Mouse (Mus musculus): ENCODE data around the gene Rora. TPM values are rescaled to one million over a fixed set of nuclear protein-coding genes. Genes with fewer than 3 reads are reported as not detected.

The Rora gene
- polyA plus RNA-seq, 1 experiment from 2014 or later: 4.7 TPM

DNA sequence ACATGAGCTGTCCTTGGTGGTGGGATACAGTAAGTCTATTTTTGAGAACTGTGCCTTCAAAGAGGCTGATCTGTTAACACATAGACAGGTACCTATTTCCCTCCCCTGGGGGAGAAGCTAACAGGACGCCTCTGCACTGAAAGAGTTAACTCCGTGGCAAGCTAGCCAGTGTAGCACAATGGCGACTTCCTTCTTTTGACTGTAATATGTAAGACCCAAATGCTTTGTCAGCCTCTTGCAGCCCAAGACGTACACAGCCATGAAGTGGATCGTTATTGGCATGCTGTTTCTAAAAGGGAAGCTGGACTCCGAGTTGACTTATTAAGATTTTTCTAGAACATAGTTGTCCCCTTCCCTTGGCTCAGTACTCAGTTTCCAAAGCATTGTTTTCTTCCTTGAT lies 229.4 kb downstream of the Rora start:
- Histone ChIP-seq H3K4me2 (replicated peaks) (no peak overlapping the region), H3K27me3 (replicated peaks) (no peaks in the 10 kb centered on the region), H3K36me3 (no peaks in the 10 kb centered on the region), H3K9ac (no peak overlapping the region), H3K9me3 (no peaks in the 10 kb centered on the region), H3K4me3 (replicated peaks) (no peak overlapping the region), H3K27ac (no peak overlapping the region), H3K4me1 (replicated peaks) (peaks cover 10% of the 10 kb centered on the region; the same call in 1 of the 2 replicates)
- ATAC-seq: no peak
- 69% methylated on average over 6 of the region's 6 CpGs for WGBS

DNA sequence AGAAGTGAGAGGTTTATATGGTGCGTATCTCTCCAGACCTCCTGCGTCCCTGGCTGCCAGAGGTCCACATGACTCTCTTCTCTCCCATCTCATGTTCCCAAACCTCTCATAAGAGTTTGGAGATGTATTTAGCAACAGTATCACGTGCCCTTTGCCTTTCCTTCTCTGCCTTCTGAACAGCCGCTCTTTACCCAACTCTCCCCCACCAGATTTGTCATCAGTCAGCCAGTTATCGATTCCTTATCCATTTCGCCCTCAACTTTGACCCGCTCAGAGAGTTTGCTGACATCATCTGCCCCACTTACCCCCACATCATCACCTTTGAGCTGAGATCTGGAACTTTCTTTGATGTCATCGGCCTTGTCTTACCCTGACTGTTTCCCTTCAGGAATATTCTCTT lies 230.1 kb downstream of the Rora start:
- 81% methylated on average over 8 of the region's 8 CpGs for WGBS
- no peak for ATAC-seq
- Histone ChIP-seq H3K27me3 (replicated peaks) (no peaks in the 10 kb centered on the region), H3K4me2 (replicated peaks) (no peak overlapping the region), H3K9me3 (no peaks in the 10 kb centered on the region), H3K27ac (no peak overlapping the region), H3K9ac (no peak overlapping the region), H3K36me3 (no peaks in the 10 kb centered on the region), H3K4me3 (replicated peaks) (no peak overlapping the region), H3K4me1 (replicated peaks) (peaks cover 13% of the 10 kb centered on the region; the same call in 1 of the 2 replicates)

DNA sequence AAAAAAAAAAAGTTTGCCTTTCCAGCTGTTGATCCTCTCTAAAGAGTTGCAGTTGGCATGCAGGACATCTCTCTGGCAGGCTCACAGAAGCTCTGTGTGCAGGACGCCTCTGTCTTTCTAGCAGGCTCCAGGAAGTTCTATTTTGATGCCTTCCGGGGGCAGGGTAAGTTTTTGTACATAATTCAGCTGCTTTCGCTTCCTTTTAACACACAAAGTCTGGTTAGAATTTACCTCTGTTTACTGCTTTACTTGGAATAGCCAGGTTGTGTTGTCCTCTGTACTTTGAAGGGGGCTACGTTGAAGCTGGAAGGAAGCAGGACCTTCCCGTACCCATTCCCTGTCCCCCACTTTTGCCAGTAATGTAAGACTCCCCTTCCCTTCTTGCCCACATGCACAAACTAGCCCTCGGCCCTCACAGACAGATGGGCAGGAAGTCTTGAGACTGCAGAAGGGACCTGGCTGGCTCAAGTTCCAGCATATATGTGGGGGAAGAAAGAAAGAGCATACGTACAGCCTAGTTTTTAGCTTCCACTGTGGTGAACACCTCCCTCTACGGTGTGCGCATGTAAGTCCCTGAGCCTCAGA lies 231.0 kb downstream of the Rora start:
- no peak overlapping the region for H3K4me3 ChIP-seq (replicated peaks)
- H3K27me3 ChIP-seq (replicated peaks): no peaks in the 10 kb centered on the region
- 55% methylated on average over 9 of the region's 9 CpGs for WGBS
- H3K36me3 ChIP-seq: no peaks in the 10 kb centered on the region
- H3K4me2 ChIP-seq (replicated peaks): no peak overlapping the region
- no peaks in the 10 kb centered on the region for H3K9me3 ChIP-seq
- H3K27ac ChIP-seq: peak overlapping the region; percentile 61; the same call in 1 of the 2 replicates
- H3K4me1 ChIP-seq (replicated peaks): peaks cover 13% of the 10 kb centered on the region; the same call in 1 of the 2 replicates
- ATAC-seq: no peak
- H3K9ac ChIP-seq: no peak overlapping the region

- H3K4me2 ChIP-seq (replicated peaks): peak overlapping the region; percentile 30; the same call in 1 of the 2 replicates
- no peaks in the 10 kb centered on the region for H3K27me3 ChIP-seq (replicated peaks)
- H3K36me3 ChIP-seq: no peaks in the 10 kb centered on the region
- H3K4me1 ChIP-seq (replicated peaks): peaks cover 17% of the 10 kb centered on the region; the same call in 1 of the 2 replicates
- WGBS: 35% methylated on average over 8 of the region's 8 CpGs
- H3K9ac ChIP-seq: no peak overlapping the region
- no peak overlapping the region for H3K4me3 ChIP-seq (replicated peaks)
- H3K9me3 ChIP-seq: no peaks in the 10 kb centered on the region
- no peak overlapping the region for H3K27ac ChIP-seq
- ATAC-seq: peak; percentile 77
These were observed 235.1 kb downstream of the Rora start for GRCm38 (mm10) chr9:68888670-68889069.

GRCm38 (mm10) chr9:68891431-68891830 lies 237.8 kb downstream of the Rora start:
- Histone ChIP-seq H3K9ac (no peak overlapping the region), H3K4me1 (replicated peaks) (0 out of 2 replicates have a peak, but pooled peaks cover 8% of the 10 kb centered on the region), H3K4me2 (replicated peaks) (no peak overlapping the region), H3K9me3 (no peaks in the 10 kb centered on the region), H3K27ac (no peak overlapping the region), H3K27me3 (replicated peaks) (no peaks in the 10 kb centered on the region), H3K36me3 (no peaks in the 10 kb centered on the region), H3K4me3 (replicated peaks) (no peak overlapping the region)
- WGBS: 50% methylated on average over 11 of the region's 11 CpGs
- ATAC-seq: no peak

- no peak for ATAC-seq
- no peaks in the 10 kb centered on the region for H3K27me3 ChIP-seq (replicated peaks)
- H3K4me3 ChIP-seq (replicated peaks): no peak overlapping the region
- H3K36me3 ChIP-seq: no peaks in the 10 kb centered on the region
- no peak overlapping the region for H3K4me2 ChIP-seq (replicated peaks)
- H3K4me1 ChIP-seq (replicated peaks): 0 out of 2 replicates have a peak, but pooled peaks cover 8% of the 10 kb centered on the region
- no peak overlapping the region for H3K9ac ChIP-seq
- H3K9me3 ChIP-seq: no peaks in the 10 kb centered on the region
- WGBS: 90% methylated on average over 4 of the region's 4 CpGs
- no peak overlapping the region for H3K27ac ChIP-seq
These were observed 238.8 kb downstream of the Rora start for GRCm38 (mm10) chr9:68892356-68892755.

DNA sequence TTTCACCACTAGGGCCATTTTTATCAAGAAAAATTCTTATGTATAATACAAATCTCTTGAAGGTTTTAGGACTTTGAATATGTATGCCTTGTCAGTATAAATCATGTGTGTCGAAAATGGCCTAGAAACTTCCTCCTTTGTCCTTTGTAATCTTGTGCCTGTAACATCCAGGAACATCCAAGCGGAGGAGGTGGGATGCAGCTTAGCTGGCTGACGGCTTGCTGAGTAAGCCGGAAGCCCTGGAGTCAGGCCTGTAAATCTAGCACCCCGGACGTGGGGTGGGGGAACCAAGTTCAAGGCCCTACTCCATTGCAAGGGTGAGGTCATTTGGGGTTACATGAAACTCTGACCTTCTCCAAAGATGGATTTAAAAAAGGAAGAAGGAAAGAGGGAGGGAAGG lies 239.3 kb downstream of the Rora start:
- ATAC-seq: no peak
- 80% methylated on average over 6 of the region's 6 CpGs for WGBS
- Histone ChIP-seq H3K4me1 (replicated peaks) (0 out of 2 replicates have a peak, but pooled peaks cover 8% of the 10 kb centered on the region), H3K9ac (no peak overlapping the region), H3K9me3 (no peaks in the 10 kb centered on the region), H3K4me2 (replicated peaks) (no peak overlapping the region), H3K27ac (no peak overlapping the region), H3K4me3 (replicated peaks) (no peak overlapping the region), H3K27me3 (replicated peaks) (no peaks in the 10 kb centered on the region), H3K36me3 (no peaks in the 10 kb centered on the region)

GRCm38 (mm10) chr9:68898286-68898685 lies 244.7 kb downstream of the Rora start:
- Histone ChIP-seq H3K27me3 (replicated peaks) (no peaks in the 10 kb centered on the region), H3K4me2 (replicated peaks) (no peak overlapping the region), H3K27ac (no peak overlapping the region), H3K36me3 (no peaks in the 10 kb centered on the region), H3K4me1 (replicated peaks) (no peaks in the 10 kb centered on the region), H3K9ac (no peak overlapping the region), H3K9me3 (no peaks in the 10 kb centered on the region), H3K4me3 (replicated peaks) (no peak overlapping the region)
- 71% methylated on average over 6 of the region's 6 CpGs for WGBS
- no peak for ATAC-seq

DNA sequence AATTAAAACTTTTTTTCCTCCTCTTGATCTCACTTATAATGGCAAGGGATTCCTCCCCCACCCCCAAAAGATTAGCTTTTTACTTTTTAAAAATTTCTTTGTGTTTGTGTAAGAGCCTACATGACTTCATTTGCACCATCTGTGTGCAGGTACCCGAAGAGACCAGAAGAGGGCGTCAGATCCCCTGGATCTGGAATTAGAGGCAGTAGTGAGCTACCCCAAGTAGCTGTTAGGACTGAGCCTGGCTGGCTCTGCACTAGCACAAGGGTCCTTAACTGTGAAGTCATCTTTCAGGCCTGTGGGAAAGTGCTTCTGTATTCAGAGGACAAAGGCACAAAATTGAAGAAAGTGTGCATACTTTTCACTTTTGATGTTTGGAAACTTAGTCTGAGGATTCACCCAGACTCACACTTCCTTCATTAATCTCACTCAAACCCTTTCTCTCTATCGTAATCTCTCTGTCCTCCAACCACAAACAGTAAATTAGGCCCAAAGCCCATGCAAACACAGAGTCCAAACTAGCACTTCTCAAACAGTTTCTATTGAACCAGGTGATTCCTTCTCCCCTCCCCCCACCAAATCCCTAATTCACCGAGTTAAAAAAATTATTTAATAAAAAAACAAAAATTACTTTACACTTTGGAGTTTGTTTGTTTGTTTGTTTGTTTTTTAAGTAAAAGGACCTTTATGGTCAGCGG lies 246.1 kb downstream of the Rora start:
- no peak overlapping the region for H3K27ac ChIP-seq
- ATAC-seq: no peak
- no peaks in the 10 kb centered on the region for H3K27me3 ChIP-seq (replicated peaks)
- WGBS: 80% methylated on average over 5 of the region's 5 CpGs
- H3K9ac ChIP-seq: no peak overlapping the region
- H3K4me3 ChIP-seq (replicated peaks): no peak overlapping the region
- no peaks in the 10 kb centered on the region for H3K4me1 ChIP-seq (replicated peaks)
- H3K36me3 ChIP-seq: no peaks in the 10 kb centered on the region
- no peaks in the 10 kb centered on the region for H3K9me3 ChIP-seq
- no peak overlapping the region for H3K4me2 ChIP-seq (replicated peaks)

DNA sequence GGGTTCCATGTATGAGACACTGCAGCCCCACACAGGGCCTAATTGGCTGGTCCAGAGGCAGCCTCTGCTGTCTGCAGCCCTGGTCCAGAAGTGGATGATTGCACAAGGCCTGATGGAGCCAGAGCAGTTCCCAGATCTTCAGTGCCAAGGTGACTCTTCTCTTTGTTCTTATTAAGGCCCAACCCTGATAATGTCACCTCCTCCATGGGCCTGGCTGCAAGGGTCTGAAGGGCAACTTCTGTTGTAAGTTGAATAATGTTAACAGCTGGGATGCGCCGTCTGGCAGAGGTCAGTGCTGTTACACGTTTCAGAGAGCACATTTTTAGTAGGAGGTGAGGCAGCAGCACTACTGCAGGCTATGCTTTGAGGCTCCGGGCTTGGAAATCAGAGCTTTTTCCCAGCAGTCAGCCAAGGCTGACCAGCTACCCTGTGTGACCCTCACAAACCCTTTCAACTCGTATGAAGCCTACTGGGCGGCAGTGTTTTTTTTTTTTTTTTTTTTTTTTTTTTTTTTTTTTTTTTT lies 252.8 kb downstream of the Rora start:
- no peak overlapping the region for H3K9ac ChIP-seq
- WGBS: 66% methylated on average over 6 of the region's 6 CpGs
- H3K36me3 ChIP-seq: no peaks in the 10 kb centered on the region
- no peaks in the 10 kb centered on the region for H3K9me3 ChIP-seq
- H3K4me3 ChIP-seq (replicated peaks): no peak overlapping the region
- no peak for ATAC-seq
- no peak overlapping the region for H3K4me2 ChIP-seq (replicated peaks)
- H3K27ac ChIP-seq: no peak overlapping the region
- H3K4me1 ChIP-seq (replicated peaks): no peaks in the 10 kb centered on the region
- H3K27me3 ChIP-seq (replicated peaks): no peaks in the 10 kb centered on the region

GRCm38 (mm10) chr9:68912483-68913151 lies 259.0 kb downstream of the Rora start:
- no peak overlapping the region for H3K9ac ChIP-seq
- no peak for ATAC-seq
- H3K27ac ChIP-seq: no peak overlapping the region
- WGBS: 52% methylated on average over 8 of the region's 8 CpGs
- no peaks in the 10 kb centered on the region for H3K27me3 ChIP-seq (replicated peaks)
- H3K4me2 ChIP-seq (replicated peaks): no peak overlapping the region
- no peak overlapping the region for H3K4me3 ChIP-seq (replicated peaks)
- no peaks in the 10 kb centered on the region for H3K9me3 ChIP-seq
- H3K4me1 ChIP-seq (replicated peaks): no peaks in the 10 kb centered on the region
- no peaks in the 10 kb centered on the region for H3K36me3 ChIP-seq

DNA sequence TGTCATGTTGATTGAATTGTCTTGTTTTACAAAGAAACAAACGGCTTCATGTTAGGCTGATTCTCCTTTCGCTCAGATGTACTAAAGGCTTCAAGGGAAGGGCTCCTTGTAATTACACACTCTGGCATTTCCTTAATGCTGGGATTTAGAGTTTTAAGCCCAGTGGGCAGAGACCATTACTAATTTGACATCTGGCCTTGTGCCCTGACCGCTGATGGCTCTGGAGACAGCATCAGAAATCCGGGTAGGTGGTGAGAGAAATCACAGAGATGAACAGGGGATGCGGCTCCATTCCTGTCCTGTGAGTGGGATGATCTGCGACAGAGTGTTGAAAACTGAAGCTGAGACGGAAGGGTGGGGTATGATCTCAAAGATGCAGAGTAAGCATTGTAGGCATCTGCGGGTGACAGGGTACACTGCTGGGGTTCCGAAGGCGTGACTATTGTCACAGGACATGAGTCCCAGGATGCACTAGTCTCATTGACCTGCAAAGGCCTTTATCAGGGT lies 259.7 kb downstream of the Rora start:
- H3K9ac ChIP-seq: no peak overlapping the region
- no peak overlapping the region for H3K4me3 ChIP-seq (replicated peaks)
- H3K4me2 ChIP-seq (replicated peaks): no peak overlapping the region
- 77% methylated on average over 10 of the region's 10 CpGs for WGBS
- H3K4me1 ChIP-seq (replicated peaks): no peaks in the 10 kb centered on the region
- no peaks in the 10 kb centered on the region for H3K9me3 ChIP-seq
- H3K36me3 ChIP-seq: no peaks in the 10 kb centered on the region
- no peak overlapping the region for H3K27ac ChIP-seq
- ATAC-seq: no peak
- H3K27me3 ChIP-seq (replicated peaks): no peaks in the 10 kb centered on the region
